ENCODE assay signal across 15 mouse cellular contexts in the genomic region with DNA sequence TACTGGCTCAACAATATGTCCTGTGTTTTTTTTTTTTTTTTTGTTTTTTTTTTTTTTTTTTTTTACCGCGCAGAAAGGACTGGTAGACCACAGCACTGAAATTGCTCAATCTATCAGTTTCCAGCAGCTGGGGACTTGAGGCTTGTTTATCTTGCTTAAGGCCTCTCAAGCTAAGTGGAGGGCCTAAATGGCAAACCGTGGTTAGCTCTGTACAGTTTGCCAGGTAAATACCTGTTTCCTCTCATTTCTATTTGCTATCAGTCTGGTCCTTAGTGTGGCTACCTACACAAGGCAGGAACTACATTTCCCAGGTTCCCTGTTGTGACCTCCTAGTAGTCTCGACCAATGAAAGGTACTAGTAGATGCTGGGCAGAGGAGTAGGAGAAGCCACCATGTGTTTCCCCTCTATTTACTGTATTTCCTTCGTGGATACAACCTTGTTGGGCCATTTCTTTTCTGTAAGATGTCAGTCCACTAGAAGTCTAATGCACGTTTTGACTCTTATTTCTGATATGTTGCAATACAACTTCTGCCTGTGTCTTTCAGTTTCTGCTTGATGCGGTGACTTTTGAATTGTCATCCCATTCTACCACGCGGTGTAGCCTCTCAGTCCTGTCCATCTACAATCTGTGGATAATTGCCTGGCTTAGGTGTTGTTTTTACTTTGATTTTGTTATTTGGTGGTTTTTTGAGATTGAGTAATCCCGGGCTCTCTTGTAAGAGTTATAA.
DNase-seq lines count a peak whose midpoint lies in the region; ATAC-seq and TF ChIP-seq lines count a peak whose summit lies in the region.
"Had no signal": no experiment of that assay in that cellular context is flagged by ENCODE, and none has a peak within 500 bp of the region (broad histone marks: within the 10 kb centered on the region; RNA-seq: fewer than 3 reads in every experiment).

No protein-coding gene starts in this region.

- H3K36me3 ChIP-seq in ES-E14 (ENCODE audit: control insufficient read depth, insufficient read depth, low read length, poor library complexity, severe bottlenecking), result no peaks in the 10 kb centered on the region
- no peaks in the 10 kb centered on the region for H3K36me3 ChIP-seq in liver, embryonic 16.5 days (ENCODE audit: control insufficient read depth, insufficient read depth)
- H3K36me3 ChIP-seq: hindbrain, embryonic 15.5 days; kidney, embryonic 15.5 days; limb, embryonic 13.5 days; stomach, embryonic 15.5 days had no signal

- no peaks in the 10 kb centered on the region for H3K4me1 ChIP-seq in ES-E14 (ENCODE audit: control insufficient read depth in 2 of 2, insufficient read depth in 2 of 2, low read length in 2 of 2, poor library complexity in 1 of 2)
- H3K4me1 ChIP-seq in liver, embryonic 16.5 days (ENCODE audit: control insufficient read depth, low read depth, low read length), result peaks cover 10% of the 10 kb centered on the region
- H3K4me1 ChIP-seq: hindbrain, embryonic 15.5 days; kidney, embryonic 15.5 days; limb, embryonic 13.5 days; stomach, embryonic 15.5 days had no signal

- no peak overlapping the region for H3K9ac ChIP-seq in ES-E14 (ENCODE audit: insufficient read depth, low read depth, low read length, poor library complexity, severe bottlenecking)
- H3K9ac ChIP-seq in liver, embryonic 16.5 days (ENCODE audit: low read depth, low read length), result no peak overlapping the region
- H3K9ac ChIP-seq: hindbrain, embryonic 15.5 days; kidney, embryonic 15.5 days; limb, embryonic 13.5 days; stomach, embryonic 15.5 days had no signal

- in situ Hi-C loops in ES-E14 (cut with MboI; ENCODE audit: low sequenced_read_pairs in 2 of 2, unreplicated experiment in 2 of 2), result no loop called here

- DNase-seq in ES-E14 (ENCODE audit: low read depth, low spot score), result no peak
- peak; percentile 22 to 31 for DNase-seq in lung, postnatal 4 days
- no peak for DNase-seq in urinary bladder, postnatal 25 days (ENCODE audit: low spot score)
- no peak for DNase-seq in cerebellum, adult 18-20 months
- no peak for DNase-seq in layer of hippocampus, adult 11-12 months (ENCODE audit: low spot score)
- DNase-seq in adrenal gland, adult (ENCODE audit: inconsistent age in 2 of 2, low spot score in 1 of 2), result no peak
- DNase-seq: adrenal gland, postnatal 14 days; right cerebral cortex, postnatal 25 days had no signal

- ATAC-seq in common myeloid progenitor, adult 5-6 weeks (replicated peaks; ENCODE audit: low read depth, poor library complexity, severe bottlenecking), result peak; percentile 92
- peak; percentile 92 for ATAC-seq in liver, embryonic 16.5 days (ENCODE audit: low read depth)

- H3K9me3 ChIP-seq in ES-E14 (ENCODE audit: control insufficient read depth, insufficient read depth, low read depth, low read length), result no peaks in the 10 kb centered on the region
- no peaks in the 10 kb centered on the region for H3K9me3 ChIP-seq in liver, embryonic 16.5 days (replicated peaks; ENCODE audit: control insufficient read depth, low read length)
- H3K9me3 ChIP-seq: hindbrain, embryonic 15.5 days; kidney, embryonic 15.5 days; limb, embryonic 13.5 days; stomach, embryonic 15.5 days had no signal

- no peaks in the 10 kb centered on the region for H3K27me3 ChIP-seq in liver, embryonic 16.5 days (ENCODE audit: control insufficient read depth, insufficient read depth, low read depth, low read length)
- H3K27me3 ChIP-seq: hindbrain, embryonic 15.5 days; kidney, embryonic 15.5 days; limb, embryonic 13.5 days; stomach, embryonic 15.5 days had no signal

- H3K4me3 ChIP-seq in ES-E14 (ENCODE audit: insufficient read depth in 1 of 2, low read depth in 1 of 2, low read length in 2 of 2, poor library complexity in 1 of 2, severe bottlenecking in 1 of 2), result no peak overlapping the region
- peak overlapping the region; percentile 18; the same call in 1 of the 2 replicates for H3K4me3 ChIP-seq in liver, embryonic 16.5 days (ENCODE audit: low read depth, low read length)
- H3K4me3 ChIP-seq: hindbrain, embryonic 15.5 days; kidney, embryonic 15.5 days; limb, embryonic 13.5 days; stomach, embryonic 15.5 days had no signal

- H3K27ac ChIP-seq in ES-E14 (ENCODE audit: insufficient read depth, low read depth, low read length, poor library complexity, severe bottlenecking), result no peak overlapping the region
- peak overlapping the region; percentile 11 for H3K27ac ChIP-seq in liver, embryonic 16.5 days (ENCODE audit: low read length)
- H3K27ac ChIP-seq: hindbrain, embryonic 15.5 days; kidney, embryonic 15.5 days; limb, embryonic 13.5 days; stomach, embryonic 15.5 days had no signal

- peak overlapping the region; percentile 44 for H3K4me2 ChIP-seq in liver, embryonic 16.5 days (ENCODE audit: low read depth, low read length)
- H3K4me2 ChIP-seq: heart, embryonic 11.5 days; hindbrain, embryonic 15.5 days; kidney, embryonic 15.5 days; limb, embryonic 13.5 days; stomach, embryonic 15.5 days had no signal

- WGBS in liver, embryonic 16.5 days (ENCODE audit: insufficient replicate concordance), result 36% methylated on average over 10 of the region's 10 CpGs

TF ChIP-seq in ES-E14, 5 proteins besides CTCF, POLR2A, EP300 and RAD21:
- TF ChIP-seq MAFK (IDR thresholded peaks at IDR 0.05; ENCODE audit: insufficient read depth, low read depth, low read length), result no peak
- TF ChIP-seq CHD2 (IDR thresholded peaks at IDR 0.05; ENCODE audit: low read depth, low read length), result no peak
- TF ChIP-seq HCFC1 (IDR thresholded peaks at IDR 0.05; ENCODE audit: borderline replicate concordance, insufficient read depth, low read length), result 0 out of 2 replicates have a peak, but pooled peaks have one; percentile 50
- 0 out of 2 replicates have a peak, but pooled peaks have one; percentile 39 for TF ChIP-seq ZNF384 (IDR thresholded peaks at IDR 0.05; ENCODE audit: low read depth, low read length)
- no peak for TF ChIP-seq ZC3H11A (IDR thresholded peaks at IDR 0.05; ENCODE audit: borderline replicate concordance, low read depth, low read length)

Comparison
In these comparisons a context has a peak if more than half of its experiments do, and no peak if none do; other contexts are left out.
1. DNase-seq: peak in lung, postnatal 4 days (2 of 2); none in ES-E14 (single experiment), urinary bladder, postnatal 25 days (single experiment), cerebellum, adult 18-20 months (0 of 2), layer of hippocampus, adult 11-12 months (single experiment) and adrenal gland, adult (0 of 2).